ENCODE assay signal across 16 mouse cellular contexts in the genomic region with DNA sequence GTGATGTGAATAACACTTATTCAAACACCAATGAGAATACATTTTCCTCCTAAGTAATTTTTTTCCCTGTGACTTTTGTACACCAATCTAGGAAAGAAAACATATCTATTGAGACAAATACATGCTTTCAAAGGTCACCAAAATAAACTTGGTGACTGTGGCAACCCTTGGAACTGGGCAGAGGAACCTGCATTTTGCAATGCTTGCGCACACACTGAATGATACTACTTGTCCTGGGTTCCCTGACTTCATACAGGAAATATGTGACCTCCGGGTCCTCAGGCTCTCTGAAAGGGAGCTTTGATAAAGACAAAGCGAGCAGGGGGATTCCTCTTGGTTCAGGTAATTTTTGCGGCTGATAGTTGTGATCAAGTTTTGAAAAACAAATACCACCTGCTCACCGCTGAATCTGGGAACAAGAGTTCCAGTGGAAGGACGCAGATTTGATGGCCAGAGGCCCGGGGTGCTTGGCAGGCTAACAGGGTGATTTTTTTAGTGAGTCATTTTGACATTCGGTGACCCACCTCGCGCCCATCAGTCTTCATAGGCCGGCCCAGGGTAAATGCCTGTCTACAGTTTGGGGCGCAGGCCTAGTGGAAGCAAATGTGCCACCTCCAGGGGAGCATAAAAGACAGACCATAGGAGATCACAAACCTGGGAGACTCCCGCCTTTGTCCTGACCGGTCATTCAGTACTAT.
DNase-seq lines count a peak whose midpoint lies in the region; ATAC-seq lines count a peak whose summit lies in the region.
"Had no signal": no experiment of that assay in that cellular context is flagged by ENCODE, and none has a peak within 500 bp of the region (broad histone marks: within the 10 kb centered on the region; RNA-seq: fewer than 3 reads in every experiment).

No protein-coding gene starts in this region.

- H3K9me3 ChIP-seq in heart, embryonic 10.5 days: no peaks in the 10 kb centered on the region
- no peaks in the 10 kb centered on the region for H3K9me3 ChIP-seq in heart, embryonic 11.5 days (replicated peaks; ENCODE audit: control insufficient read depth, low read length)
- H3K9me3 ChIP-seq in midbrain, embryonic 10.5 days (replicated peaks): no peaks in the 10 kb centered on the region
- no peaks in the 10 kb centered on the region for H3K9me3 ChIP-seq in midbrain, embryonic 13.5 days
- no peaks in the 10 kb centered on the region for H3K9me3 ChIP-seq in embryonic facial prominence, embryonic 10.5 days
- H3K9me3 ChIP-seq: embryonic facial prominence, embryonic 13.5 days; forebrain, embryonic 12.5 days had no signal

- H3K27me3 ChIP-seq in heart, embryonic 10.5 days (ENCODE audit: insufficient read depth, poor library complexity, severe bottlenecking): no peaks in the 10 kb centered on the region
- no peaks in the 10 kb centered on the region for H3K27me3 ChIP-seq in heart, embryonic 11.5 days (ENCODE audit: control insufficient read depth, insufficient read depth, low read length)
- no peaks in the 10 kb centered on the region; the same call in 1 of the 2 replicates for H3K27me3 ChIP-seq in midbrain, embryonic 10.5 days (ENCODE audit: low read depth, poor library complexity, severe bottlenecking)
- no peaks in the 10 kb centered on the region for H3K27me3 ChIP-seq in midbrain, embryonic 13.5 days
- H3K27me3 ChIP-seq in embryonic facial prominence, embryonic 10.5 days (replicated peaks; ENCODE audit: low read depth, poor library complexity, severe bottlenecking): peaks cover 7% of the 10 kb centered on the region
- H3K27me3 ChIP-seq: CH12.LX; embryonic facial prominence, embryonic 13.5 days had no signal

- peak overlapping the region; percentile 4; the same call in 1 of the 2 replicates for H3K27ac ChIP-seq in heart, embryonic 10.5 days
- H3K27ac ChIP-seq in heart, embryonic 11.5 days (ENCODE audit: low read depth, low read length): no peak overlapping the region
- 0 out of 2 replicates have a peak overlapping the region, but pooled peaks have one; percentile 28 for H3K27ac ChIP-seq in midbrain, embryonic 10.5 days (replicated peaks)
- no peak overlapping the region for H3K27ac ChIP-seq in midbrain, embryonic 13.5 days
- peak overlapping the region; percentile 57 for H3K27ac ChIP-seq in embryonic facial prominence, embryonic 10.5 days (replicated peaks)
- H3K27ac ChIP-seq: embryonic facial prominence, embryonic 13.5 days; forebrain, embryonic 12.5 days; kidney, postnatal 0 days had no signal

- H3K9ac ChIP-seq in heart, embryonic 11.5 days (ENCODE audit: low read depth, low read length): no peak overlapping the region
- H3K9ac ChIP-seq in midbrain, embryonic 13.5 days (replicated peaks): no peak overlapping the region
- H3K9ac ChIP-seq: embryonic facial prominence, embryonic 13.5 days; forebrain, embryonic 12.5 days; lung, embryonic 14.5 days had no signal

- WGBS in heart, embryonic 10.5 days: 71% methylated on average over 14 of the region's 14 CpGs
- WGBS in heart, embryonic 11.5 days (ENCODE audit: insufficient replicate concordance): 64% methylated on average over 14 of the region's 14 CpGs
- WGBS in midbrain, embryonic 10.5 days: 92% methylated on average over 14 of the region's 14 CpGs
- whole genome bisulfite sequencing in midbrain, embryonic 13.5 days: 89% methylated on average over 14 of the region's 14 CpGs
- WGBS in embryonic facial prominence, embryonic 10.5 days: 76% methylated on average over 14 of the region's 14 CpGs

- peaks cover 43% of the 10 kb centered on the region for H3K4me1 ChIP-seq in heart, embryonic 10.5 days
- H3K4me1 ChIP-seq in heart, embryonic 11.5 days (ENCODE audit: control insufficient read depth, insufficient read depth, low read length): peaks cover 38% of the 10 kb centered on the region
- H3K4me1 ChIP-seq in midbrain, embryonic 10.5 days: peaks cover 44% of the 10 kb centered on the region
- H3K4me1 ChIP-seq in midbrain, embryonic 13.5 days (replicated peaks): peaks cover 35% of the 10 kb centered on the region
- peaks cover 44% of the 10 kb centered on the region for H3K4me1 ChIP-seq in embryonic facial prominence, embryonic 10.5 days

- H3K36me3 ChIP-seq in heart, embryonic 10.5 days: no peaks in the 10 kb centered on the region
- H3K36me3 ChIP-seq in heart, embryonic 11.5 days (ENCODE audit: control insufficient read depth, insufficient read depth, low read length): no peaks in the 10 kb centered on the region
- H3K36me3 ChIP-seq in midbrain, embryonic 10.5 days: no peaks in the 10 kb centered on the region
- no peaks in the 10 kb centered on the region for H3K36me3 ChIP-seq in midbrain, embryonic 13.5 days
- H3K36me3 ChIP-seq in embryonic facial prominence, embryonic 10.5 days (replicated peaks): no peaks in the 10 kb centered on the region
- H3K36me3 ChIP-seq: embryonic facial prominence, embryonic 13.5 days; forebrain, embryonic 12.5 days had no signal

- H3K4me3 ChIP-seq in heart, embryonic 10.5 days: no peak overlapping the region
- H3K4me3 ChIP-seq in heart, embryonic 11.5 days (ENCODE audit: low read depth, low read length): no peak overlapping the region
- no peak overlapping the region for H3K4me3 ChIP-seq in midbrain, embryonic 10.5 days
- no peak overlapping the region for H3K4me3 ChIP-seq in midbrain, embryonic 13.5 days (replicated peaks)
- no peak overlapping the region for H3K4me3 ChIP-seq in embryonic facial prominence, embryonic 10.5 days
- H3K4me3 ChIP-seq: embryonic facial prominence, embryonic 13.5 days; forebrain, embryonic 12.5 days had no signal

- ATAC-seq in heart, embryonic 11.5 days (replicated peaks; ENCODE audit: insufficient number of reproducible peaks, low FRiP score, low TSS enrichment): no peak
- ATAC-seq in midbrain, embryonic 13.5 days: no peak

- DNase-seq in heart, embryonic 10.5 days (ENCODE audit: low spot score): no peak
- DNase-seq in midbrain, embryonic 10.5 days (ENCODE audit: low spot score): no peak
- DNase-seq in embryonic facial prominence, embryonic 10.5 days (ENCODE audit: low spot score): no peak
- DNase-seq in thymus, postnatal 14 days: no peak
- DNase-seq in neural tube, embryonic 10.5 days (ENCODE audit: extremely low spot score, low spot score): no peak
- DNase-seq in cerebellum, adult 11-12 months: no peak
- DNase-seq: layer of hippocampus, adult 9-11 months; lung, embryonic 14.5 days; right cerebral cortex, postnatal 25 days had no signal

- no peak overlapping the region for H3K4me2 ChIP-seq in heart, embryonic 11.5 days
- no peak overlapping the region for H3K4me2 ChIP-seq in midbrain, embryonic 13.5 days (replicated peaks)
- H3K4me2 ChIP-seq: embryonic facial prominence, embryonic 13.5 days; forebrain, embryonic 12.5 days; lung, embryonic 14.5 days; midbrain, embryonic 11.5 days had no signal

Comparison
In these comparisons a context has a peak if more than half of its experiments do, and no peak if none do; other contexts are left out.
1. H3K27ac ChIP-seq: peak in heart, embryonic 10.5 days (single experiment), midbrain, embryonic 10.5 days (single experiment) and embryonic facial prominence, embryonic 10.5 days (single experiment); none in heart, embryonic 11.5 days (single experiment) and midbrain, embryonic 13.5 days (single experiment).